Mouse (Mus musculus): ENCODE results near the gene Cadm1. TPM values are rescaled to one million over a fixed set of nuclear protein-coding genes. Genes with fewer than 3 reads are reported as not detected.

Cadm1 gene
- 306 and 309 TPM in 2 replicates for polyA plus RNA-seq (2021; fragmentation: Nextera tagmentation)
- long read RNA-seq, experiment 1, partial matches to known transcripts = 558 of 606 reads
- long read RNA-seq, experiment 1, other reads (novel, unspliced or antisense) = 48 of 606 reads
- long read RNA-seq, experiment 2, partial matches to known transcripts = 1,710 of 1,803 reads
- long read RNA-seq, experiment 2, other reads (novel, unspliced or antisense) = 93 of 1,803 reads

GRCm38 (mm10) chr9:47529602-47530450, at the start of gene Cadm1:
Gene Cadm1 (plus strand): TSS chr9:47530173.

